Mouse (Mus musculus): ENCODE measurements around the gene Thap4. TPM values are rescaled to one million over a fixed set of nuclear protein-coding genes. Genes with fewer than 3 reads are reported as not detected.

Gene Thap4
- polyA plus RNA-seq, 1 experiment from 2014 or later: 34.3 TPM

DNA sequence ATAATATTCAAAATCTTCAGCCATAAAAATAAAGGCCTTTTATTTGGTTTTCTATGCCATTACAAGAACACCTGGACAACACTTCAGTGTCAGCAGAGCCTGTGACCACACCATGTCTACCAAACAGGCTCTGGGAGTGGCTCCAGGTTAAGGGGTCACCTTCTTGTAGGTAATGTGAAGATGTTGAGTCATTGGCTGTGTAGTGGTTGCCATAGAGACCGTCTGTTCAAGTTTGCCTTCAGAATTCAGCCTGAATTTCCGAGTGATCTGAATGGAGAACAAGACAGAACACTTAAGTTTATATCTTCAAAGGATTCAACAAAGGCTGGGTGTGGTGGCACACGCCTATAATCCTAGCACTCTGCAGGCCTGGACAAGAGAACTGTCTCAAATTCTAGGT lies 49.3 kb downstream of the Thap4 start:
- Histone ChIP-seq H3K27ac (ENCODE audit: low read depth, low read length) (no peak overlapping the region), H3K9ac (ENCODE audit: low read depth, low read length) (no peak overlapping the region), H3K4me1 (replicated peaks; ENCODE audit: control insufficient read depth, insufficient read depth, low read length) (no peaks in the 10 kb centered on the region), H3K4me3 (ENCODE audit: low read depth, low read length) (no peak overlapping the region), H3K36me3 (ENCODE audit: control insufficient read depth, insufficient read depth, low read length) (no peaks in the 10 kb centered on the region), H3K4me2 (replicated peaks; ENCODE audit: low read depth, low read length) (no peak overlapping the region), H3K27me3 (ENCODE audit: control insufficient read depth, insufficient read depth, low read length) (no peaks in the 10 kb centered on the region), H3K9me3 (ENCODE audit: control insufficient read depth, low read length) (no peaks in the 10 kb centered on the region)
- DNase-seq (ENCODE audit: low spot score) (no peak), ATAC-seq (ENCODE audit: low FRiP score) (no peak)
- 76% methylated on average over 3 of the region's 3 CpGs for WGBS

DNA sequence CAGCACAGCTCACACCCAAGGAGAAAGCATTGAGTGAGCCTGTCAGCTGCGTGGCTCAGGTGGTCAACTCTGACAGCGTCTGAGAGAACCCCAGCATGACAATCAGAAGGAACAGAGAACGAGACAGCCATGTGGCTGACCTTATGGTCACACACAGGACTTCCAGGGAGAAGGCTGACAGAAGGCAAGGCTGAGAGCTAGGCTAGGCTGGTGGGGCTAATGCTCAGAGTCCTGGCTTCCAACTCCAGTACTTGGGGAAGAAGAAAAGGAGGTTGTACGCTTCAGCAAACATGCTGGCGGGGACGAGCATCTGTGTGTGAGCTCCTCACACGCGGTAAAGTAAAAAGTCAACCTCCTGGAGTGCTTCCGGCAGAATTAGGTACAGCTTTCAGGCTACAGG lies 50.3 kb downstream of the Thap4 start:
- no peak for DNase-seq (ENCODE audit: low spot score)
- H3K27me3 ChIP-seq (ENCODE audit: control insufficient read depth, insufficient read depth, low read length): no peaks in the 10 kb centered on the region
- H3K4me3 ChIP-seq (ENCODE audit: low read depth, low read length): no peak overlapping the region
- no peaks in the 10 kb centered on the region for H3K9me3 ChIP-seq (ENCODE audit: control insufficient read depth, low read length)
- H3K4me1 ChIP-seq (replicated peaks; ENCODE audit: control insufficient read depth, insufficient read depth, low read length): no peaks in the 10 kb centered on the region
- no peak overlapping the region for H3K9ac ChIP-seq (ENCODE audit: low read depth, low read length)
- H3K4me2 ChIP-seq (replicated peaks; ENCODE audit: low read depth, low read length): no peak overlapping the region
- ATAC-seq (ENCODE audit: low FRiP score): no peak
- WGBS: 92% methylated on average over 9 of the region's 9 CpGs
- H3K27ac ChIP-seq (ENCODE audit: low read depth, low read length): no peak overlapping the region
- no peaks in the 10 kb centered on the region for H3K36me3 ChIP-seq (ENCODE audit: control insufficient read depth, insufficient read depth, low read length)

DNA sequence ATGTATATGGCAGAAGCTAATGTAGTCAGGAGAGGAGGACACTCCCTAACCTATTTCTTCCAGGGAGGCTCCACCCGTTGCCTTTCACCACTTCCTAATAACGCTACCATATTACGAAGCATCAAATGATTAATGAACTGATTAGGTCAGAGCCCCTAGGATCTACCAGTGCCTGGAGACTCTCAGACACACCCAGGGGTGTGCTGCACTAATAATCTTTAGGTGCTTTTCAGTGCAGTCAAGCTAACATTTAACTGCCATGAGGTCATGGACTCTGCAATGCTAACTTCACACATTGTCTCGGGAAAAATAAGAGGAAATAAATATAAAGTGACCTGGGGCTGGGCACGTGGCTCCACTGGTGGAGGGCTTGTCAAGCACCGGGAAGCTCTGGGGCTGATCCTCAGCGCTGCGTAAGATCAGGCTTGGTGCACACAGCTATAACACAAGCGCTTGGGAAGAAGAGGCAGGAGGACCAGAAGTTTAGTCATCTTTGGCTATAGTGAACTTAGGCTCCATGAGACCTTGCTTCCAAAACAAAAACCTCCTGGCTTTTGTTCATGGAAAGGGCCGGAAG lies 51.1 kb downstream of the Thap4 start:
- ATAC-seq (ENCODE audit: low FRiP score) (no peak), DNase-seq (ENCODE audit: low spot score) (no peak)
- Histone ChIP-seq H3K9me3 (ENCODE audit: control insufficient read depth, low read length) (no peaks in the 10 kb centered on the region), H3K9ac (ENCODE audit: low read depth, low read length) (no peak overlapping the region), H3K36me3 (ENCODE audit: control insufficient read depth, insufficient read depth, low read length) (no peaks in the 10 kb centered on the region), H3K27ac (ENCODE audit: low read depth, low read length) (no peak overlapping the region), H3K4me3 (ENCODE audit: low read depth, low read length) (no peak overlapping the region), H3K27me3 (ENCODE audit: control insufficient read depth, insufficient read depth, low read length) (no peaks in the 10 kb centered on the region), H3K4me1 (replicated peaks; ENCODE audit: control insufficient read depth, insufficient read depth, low read length) (no peaks in the 10 kb centered on the region), H3K4me2 (replicated peaks; ENCODE audit: low read depth, low read length) (no peak overlapping the region)
- WGBS: 96% methylated on average over 10 of the region's 10 CpGs

DNA sequence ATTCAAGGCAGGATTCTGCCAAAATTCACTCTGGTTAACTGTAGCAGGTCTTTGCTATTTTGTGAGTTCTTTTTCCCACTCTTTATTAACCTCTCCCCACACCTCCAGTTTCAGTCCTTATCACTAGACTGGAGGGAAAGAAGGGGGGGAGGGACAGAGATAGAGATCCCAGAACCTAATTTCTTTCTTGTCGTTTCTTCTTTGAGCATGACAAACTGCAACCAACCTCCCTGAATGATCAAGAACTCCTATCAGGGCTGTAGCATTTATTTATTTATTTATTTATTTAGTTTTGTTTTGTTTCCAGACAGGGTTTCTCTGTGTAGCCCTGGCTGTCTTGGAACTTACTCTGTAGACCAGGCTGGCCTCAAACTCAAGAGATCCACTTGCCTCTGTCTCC lies 52.6 kb downstream of the Thap4 start:
- no peak for ATAC-seq (ENCODE audit: low FRiP score)
- DNase-seq (ENCODE audit: low spot score): no peak
- Histone ChIP-seq H3K36me3 (ENCODE audit: control insufficient read depth, insufficient read depth, low read length) (no peaks in the 10 kb centered on the region), H3K9me3 (ENCODE audit: control insufficient read depth, low read length) (no peaks in the 10 kb centered on the region), H3K27me3 (ENCODE audit: control insufficient read depth, insufficient read depth, low read length) (no peaks in the 10 kb centered on the region), H3K4me1 (replicated peaks; ENCODE audit: control insufficient read depth, insufficient read depth, low read length) (no peaks in the 10 kb centered on the region), H3K4me3 (ENCODE audit: low read depth, low read length) (no peak overlapping the region), H3K9ac (ENCODE audit: low read depth, low read length) (no peak overlapping the region), H3K4me2 (replicated peaks; ENCODE audit: low read depth, low read length) (no peak overlapping the region), H3K27ac (ENCODE audit: low read depth, low read length) (no peak overlapping the region)
- WGBS: 100% methylated on average over 1 of the region's 1 CpGs

DNA sequence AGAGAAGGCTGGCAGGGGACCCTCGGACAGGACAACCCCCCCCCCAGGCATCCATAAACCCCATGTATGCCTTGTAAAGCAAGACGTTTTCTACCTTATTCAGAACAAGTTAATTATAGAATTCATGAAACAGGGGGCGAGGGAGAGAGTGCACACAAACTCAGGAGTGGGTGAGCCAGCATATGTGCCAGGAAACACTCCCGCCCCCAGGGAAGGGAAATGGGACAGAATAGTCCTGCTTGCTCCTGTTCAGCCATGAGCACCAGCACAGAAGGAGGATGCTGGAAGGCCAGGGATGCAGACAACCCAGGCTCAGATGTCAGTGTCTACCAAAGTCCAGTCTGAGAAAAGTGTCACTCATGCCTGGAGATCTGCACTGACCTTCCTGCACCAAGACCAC lies 55.5 kb downstream of the Thap4 start:
- Histone ChIP-seq H3K36me3 (ENCODE audit: control insufficient read depth, insufficient read depth, low read length) (no peaks in the 10 kb centered on the region), H3K27me3 (ENCODE audit: control insufficient read depth, insufficient read depth, low read length) (no peaks in the 10 kb centered on the region), H3K4me2 (replicated peaks; ENCODE audit: low read depth, low read length) (no peak overlapping the region), H3K4me3 (ENCODE audit: low read depth, low read length) (no peak overlapping the region), H3K9me3 (ENCODE audit: control insufficient read depth, low read length) (no peaks in the 10 kb centered on the region), H3K4me1 (replicated peaks; ENCODE audit: control insufficient read depth, insufficient read depth, low read length) (no peaks in the 10 kb centered on the region), H3K27ac (ENCODE audit: low read depth, low read length) (no peak overlapping the region), H3K9ac (ENCODE audit: low read depth, low read length) (no peak overlapping the region)
- no peak for ATAC-seq (ENCODE audit: low FRiP score)
- 85% methylated on average over 4 of the region's 4 CpGs for WGBS
- DNase-seq (ENCODE audit: low spot score): no peak

DNA sequence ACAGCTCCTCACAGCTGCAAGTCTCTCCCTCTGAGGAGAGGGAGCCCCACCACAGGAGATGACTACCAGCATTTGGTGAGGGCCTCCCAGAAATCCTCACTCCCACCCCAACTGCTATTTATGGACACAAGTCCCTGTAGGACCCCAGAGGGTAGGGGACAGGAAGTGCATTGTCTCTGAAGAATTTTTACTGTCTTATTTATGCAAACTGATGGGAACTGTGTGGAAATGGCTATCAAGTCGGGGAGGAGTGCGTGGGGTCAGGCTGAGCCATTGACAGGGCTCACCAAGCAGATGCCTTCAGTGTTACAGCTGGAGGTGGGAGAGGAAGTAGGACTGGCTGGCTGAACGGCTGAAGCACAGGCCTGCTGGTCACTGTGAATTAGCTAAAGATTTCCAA lies 57.3 kb downstream of the Thap4 start:
- WGBS: 55% methylated on average over 3 of the region's 3 CpGs
- H3K27ac ChIP-seq (ENCODE audit: low read depth, low read length): no peak overlapping the region
- H3K4me3 ChIP-seq (ENCODE audit: low read depth, low read length): no peak overlapping the region
- no peak for ATAC-seq (ENCODE audit: low FRiP score)
- no peak overlapping the region for H3K9ac ChIP-seq (ENCODE audit: low read depth, low read length)
- DNase-seq (ENCODE audit: low spot score): no peak
- no peak overlapping the region for H3K4me2 ChIP-seq (replicated peaks; ENCODE audit: low read depth, low read length)
- H3K36me3 ChIP-seq (ENCODE audit: control insufficient read depth, insufficient read depth, low read length): no peaks in the 10 kb centered on the region
- H3K4me1 ChIP-seq (replicated peaks; ENCODE audit: control insufficient read depth, insufficient read depth, low read length): no peaks in the 10 kb centered on the region
- no peaks in the 10 kb centered on the region for H3K27me3 ChIP-seq (ENCODE audit: control insufficient read depth, insufficient read depth, low read length)
- H3K9me3 ChIP-seq (ENCODE audit: control insufficient read depth, low read length): no peaks in the 10 kb centered on the region

DNA sequence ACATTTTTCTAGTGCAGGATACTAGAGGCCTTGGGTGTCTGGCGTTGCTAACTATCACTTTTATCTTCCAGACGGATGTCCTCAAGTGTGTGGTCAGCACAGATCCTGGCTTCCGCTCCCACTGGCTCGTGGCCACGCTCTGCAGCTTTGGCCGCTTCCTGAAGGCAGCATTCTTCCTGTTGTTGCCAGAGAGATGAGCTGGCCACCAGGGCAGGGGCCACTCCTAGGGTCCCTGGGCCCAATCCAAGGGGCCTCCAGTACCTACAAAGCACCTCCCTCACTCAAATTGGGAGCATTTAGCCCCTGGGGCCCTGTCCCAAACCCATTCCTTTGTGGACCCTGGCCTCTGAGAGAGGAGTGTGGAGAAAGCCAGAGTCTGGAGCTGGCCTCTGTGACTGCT lies 59.7 kb downstream of the Thap4 start:
- WGBS: 84% methylated on average over 6 of the region's 6 CpGs
- Histone ChIP-seq H3K9me3 (ENCODE audit: control insufficient read depth, low read length) (no peaks in the 10 kb centered on the region), H3K36me3 (ENCODE audit: control insufficient read depth, insufficient read depth, low read length) (no peaks in the 10 kb centered on the region), H3K4me3 (ENCODE audit: low read depth, low read length) (no peak overlapping the region), H3K9ac (ENCODE audit: low read depth, low read length) (no peak overlapping the region), H3K27ac (ENCODE audit: low read depth, low read length) (no peak overlapping the region), H3K27me3 (ENCODE audit: control insufficient read depth, insufficient read depth, low read length) (no peaks in the 10 kb centered on the region), H3K4me1 (replicated peaks; ENCODE audit: control insufficient read depth, insufficient read depth, low read length) (no peaks in the 10 kb centered on the region), H3K4me2 (replicated peaks; ENCODE audit: low read depth, low read length) (no peak overlapping the region)
- no peak for DNase-seq (ENCODE audit: low spot score)
- no peak for ATAC-seq (ENCODE audit: low FRiP score)

DNA sequence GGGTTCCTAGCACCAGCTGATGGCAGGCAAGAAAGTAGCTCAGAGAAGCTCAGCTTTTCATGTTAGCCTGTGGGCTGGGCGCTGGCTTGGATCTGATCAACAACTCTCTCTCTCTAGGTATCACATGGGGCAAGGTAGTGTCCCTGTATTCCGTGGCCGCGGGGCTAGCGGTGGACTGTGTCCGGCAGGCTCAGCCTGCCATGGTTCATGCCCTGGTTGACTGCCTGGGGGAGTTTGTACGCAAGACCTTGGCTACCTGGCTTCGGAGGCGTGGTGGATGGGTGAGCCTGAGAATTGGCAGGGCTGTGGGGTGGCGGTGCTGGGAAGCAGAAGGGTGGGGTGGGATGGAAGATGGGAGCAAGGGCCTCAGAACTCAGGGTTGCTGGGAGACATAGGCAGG lies 60.7 kb downstream of the Thap4 start:
- no peak for DNase-seq (ENCODE audit: low spot score)
- no peak overlapping the region for H3K27ac ChIP-seq (ENCODE audit: low read depth, low read length)
- H3K36me3 ChIP-seq (ENCODE audit: control insufficient read depth, insufficient read depth, low read length): no peaks in the 10 kb centered on the region
- no peak overlapping the region for H3K4me2 ChIP-seq (replicated peaks; ENCODE audit: low read depth, low read length)
- H3K9ac ChIP-seq (ENCODE audit: low read depth, low read length): no peak overlapping the region
- no peak overlapping the region for H3K4me3 ChIP-seq (ENCODE audit: low read depth, low read length)
- no peaks in the 10 kb centered on the region for H3K4me1 ChIP-seq (replicated peaks; ENCODE audit: control insufficient read depth, insufficient read depth, low read length)
- H3K9me3 ChIP-seq (ENCODE audit: control insufficient read depth, low read length): no peaks in the 10 kb centered on the region
- WGBS: 96% methylated on average over 10 of the region's 10 CpGs
- no peak for ATAC-seq (ENCODE audit: low FRiP score)
- H3K27me3 ChIP-seq (ENCODE audit: control insufficient read depth, insufficient read depth, low read length): no peaks in the 10 kb centered on the region

DNA sequence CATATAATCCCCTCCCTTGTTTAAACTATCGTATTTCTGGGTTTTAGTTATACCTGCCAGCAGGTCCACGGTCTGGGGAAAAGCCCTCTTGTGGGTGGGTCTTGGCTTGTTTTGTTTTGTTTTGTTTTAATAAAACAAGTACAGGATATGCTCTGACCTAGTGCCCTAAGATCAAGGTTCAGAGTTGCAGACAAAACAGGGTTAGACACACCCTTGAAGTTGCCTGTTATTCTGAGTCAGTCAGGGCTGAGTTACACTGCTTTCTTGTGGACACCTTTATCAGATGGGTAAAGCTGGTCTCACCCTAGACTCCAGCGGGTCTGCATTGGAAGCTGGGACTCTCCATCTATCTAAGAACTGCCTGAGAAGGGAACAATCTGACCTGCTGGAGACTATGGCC lies 61.2 kb downstream of the Thap4 start:
- Histone ChIP-seq H3K36me3 (ENCODE audit: control insufficient read depth, insufficient read depth, low read length) (no peaks in the 10 kb centered on the region), H3K27ac (ENCODE audit: low read depth, low read length) (no peak overlapping the region), H3K4me3 (ENCODE audit: low read depth, low read length) (no peak overlapping the region), H3K9me3 (ENCODE audit: control insufficient read depth, low read length) (no peaks in the 10 kb centered on the region), H3K9ac (ENCODE audit: low read depth, low read length) (no peak overlapping the region), H3K4me1 (replicated peaks; ENCODE audit: control insufficient read depth, insufficient read depth, low read length) (no peaks in the 10 kb centered on the region), H3K27me3 (ENCODE audit: control insufficient read depth, insufficient read depth, low read length) (no peaks in the 10 kb centered on the region), H3K4me2 (replicated peaks; ENCODE audit: low read depth, low read length) (no peak overlapping the region)
- 85% methylated on average over 3 of the region's 3 CpGs for WGBS
- ATAC-seq (ENCODE audit: low FRiP score): no peak
- DNase-seq (ENCODE audit: low spot score): no peak

Measured in hindbrain, embryonic 11.5 days (tissue).